Mouse (Mus musculus): ENCODE data around the gene Pgrmc2.

DNA sequence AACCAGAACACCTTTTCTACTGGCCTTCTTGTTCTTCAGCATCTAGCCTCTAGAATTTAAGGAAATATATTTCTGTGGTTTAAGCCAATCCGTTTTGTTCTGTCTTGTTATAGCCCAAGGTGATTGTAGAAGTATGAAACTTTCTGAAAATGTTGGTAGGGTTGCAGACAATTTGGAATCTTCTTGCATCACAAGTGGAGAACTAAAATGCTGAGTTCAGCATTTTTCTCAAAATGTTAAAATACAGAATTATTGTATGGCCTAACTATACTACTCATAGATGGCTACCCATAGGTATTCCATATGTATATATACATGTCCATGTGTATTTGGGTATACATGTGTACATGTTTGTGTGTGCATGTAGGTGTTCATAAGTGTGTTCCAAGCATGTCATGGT is 52.1 kb downstream of the Pgrmc2 start:
- TF ChIP-seq CTCF (IDR thresholded peaks at IDR 0.05; ENCODE audit: low read depth) (no peak), EP300 (optimal IDR thresholded peaks at IDR 0.05) (no peak)

Data from stomach, postnatal 0 days (tissue).